Mouse (Mus musculus): ENCODE measurements around the gene Abhd13. TPM values are rescaled to one million over a fixed set of nuclear protein-coding genes. Genes with fewer than 3 reads are reported as not detected.

Gene Abhd13
- polyA plus RNA-seq (2014; fragmentation: Nextera tagmentation; extraction: Ambion mirVana) = 21.3 and 23.3 TPM in 2 replicates

DNA sequence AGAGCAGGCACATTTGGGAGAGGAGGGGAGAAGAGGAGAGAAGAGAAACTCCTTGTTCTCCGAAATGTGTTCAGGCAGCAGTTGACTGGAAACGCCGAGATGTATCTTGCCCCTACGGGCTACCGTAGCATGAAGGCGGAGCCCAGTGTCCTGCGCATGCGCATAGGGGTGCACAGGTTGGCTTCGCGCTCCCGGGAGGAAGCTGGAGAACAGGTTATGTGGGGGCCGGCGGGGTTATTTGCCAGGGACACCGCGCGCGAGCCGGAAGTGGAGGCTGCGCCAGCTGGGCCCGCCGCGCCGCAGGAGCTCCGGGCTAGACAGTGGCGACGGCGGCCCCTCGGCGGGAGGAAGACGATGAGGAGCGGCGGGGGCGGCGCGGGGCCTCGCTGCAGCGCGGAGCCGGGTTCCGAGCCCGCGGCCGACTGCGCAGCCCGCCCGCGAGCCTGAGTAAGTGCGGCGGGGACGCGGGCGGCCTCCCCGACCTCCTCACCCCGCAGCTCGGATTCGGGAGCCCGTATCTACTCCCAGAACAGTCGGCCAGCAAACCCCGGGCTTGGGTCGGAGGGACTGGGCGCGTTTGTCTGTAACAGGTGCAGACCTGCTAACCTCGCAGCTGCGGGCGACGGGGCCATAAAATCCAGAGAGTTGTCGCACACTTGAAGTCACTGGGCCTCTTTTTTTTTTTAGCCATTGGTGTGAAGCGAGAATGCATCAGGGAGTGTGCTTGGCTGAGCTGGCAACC is at the start of gene Abhd13, which contains the start of gene Lig4:
Gene Abhd13 (plus strand): TSS at position 135 of the 742 bp plus-strand sequence.
Gene Lig4 (minus strand): TSS at position 114 of the 742 bp plus-strand sequence.
- Histone ChIP-seq H3K27me3 (ENCODE audit: control insufficient read depth, insufficient read depth, low read length) (no peaks in the 10 kb centered on the region), H3K27ac (ENCODE audit: low read length) (peak within 1 kb of the TSS; percentile 61; the same call in 1 of the 2 replicates), H3K36me3 (ENCODE audit: control insufficient read depth, insufficient read depth, low read length) (peaks cover 5% of the 10 kb centered on the region), H3K9me3 (ENCODE audit: control insufficient read depth, low read depth, low read length) (no peaks in the 10 kb centered on the region), H3K4me2 (replicated peaks; ENCODE audit: low read depth, low read length) (peak within 1 kb of the TSS; percentile 80), H3K4me3 (ENCODE audit: low read depth, low read length) (peak within 1 kb of the TSS; percentile 76), H3K4me1 (ENCODE audit: control insufficient read depth, insufficient read depth, low read length) (peaks cover 16% of the 10 kb centered on the region), H3K9ac (replicated peaks; ENCODE audit: low read depth, low read length) (peak within 1 kb of the TSS; percentile 70)
- peak; percentile 73 for ATAC-seq (ENCODE audit: insufficient number of reproducible peaks, insufficient read depth, low FRiP score, low read depth)
- WGBS = under 1% methylated on average over 53 of the region's 68 CpGs

DNA sequence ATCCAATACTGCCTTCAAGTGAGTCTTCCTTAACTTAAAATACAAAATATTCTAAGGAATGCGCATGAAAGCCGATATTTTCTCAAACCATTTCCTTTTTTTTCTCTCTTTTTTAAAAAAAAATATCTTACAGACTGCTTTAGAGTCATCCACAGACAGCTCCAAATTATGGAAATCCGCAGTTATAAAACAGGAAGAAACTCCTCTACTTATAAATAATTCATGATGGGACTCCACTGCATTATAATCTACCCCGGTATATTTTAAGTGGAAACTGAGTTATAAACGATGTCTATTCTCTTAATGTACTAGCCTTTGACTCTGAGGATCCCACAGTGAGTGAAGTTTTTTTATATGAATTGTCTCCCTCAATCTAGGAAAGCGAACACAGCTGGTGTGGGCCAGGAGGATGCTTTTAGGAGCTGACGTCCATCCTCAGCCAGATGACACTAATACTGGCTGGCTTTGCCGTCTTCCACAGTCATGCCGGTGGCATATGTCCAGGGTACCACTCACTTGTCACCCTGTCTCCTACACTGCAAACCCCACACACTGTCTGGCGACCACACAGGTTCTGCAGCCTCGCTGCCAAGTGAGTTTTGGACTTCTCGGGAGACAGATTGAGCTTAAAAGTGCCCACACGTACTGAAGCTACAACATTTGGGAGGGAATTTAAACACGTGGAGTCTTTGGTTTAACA is 47.6 kb upstream of the Abhd13 start:
- H3K36me3 ChIP-seq (ENCODE audit: control insufficient read depth, insufficient read depth, low read length) = no peaks in the 10 kb centered on the region
- H3K9ac ChIP-seq (replicated peaks; ENCODE audit: low read depth, low read length) = no peak overlapping the region
- no peak for ATAC-seq (ENCODE audit: insufficient number of reproducible peaks, insufficient read depth, low FRiP score, low read depth)
- H3K27ac ChIP-seq (ENCODE audit: low read length) = no peak overlapping the region
- H3K4me1 ChIP-seq (ENCODE audit: control insufficient read depth, insufficient read depth, low read length) = no peaks in the 10 kb centered on the region
- H3K9me3 ChIP-seq (ENCODE audit: control insufficient read depth, low read depth, low read length) = no peaks in the 10 kb centered on the region
- H3K27me3 ChIP-seq (ENCODE audit: control insufficient read depth, insufficient read depth, low read length) = no peaks in the 10 kb centered on the region
- no peak overlapping the region for H3K4me2 ChIP-seq (replicated peaks; ENCODE audit: low read depth, low read length)
- 67% methylated on average over 14 of the region's 14 CpGs for WGBS
- H3K4me3 ChIP-seq (ENCODE audit: low read depth, low read length) = no peak overlapping the region

- ATAC-seq (ENCODE audit: insufficient number of reproducible peaks, insufficient read depth, low FRiP score, low read depth) = no peak
- Histone ChIP-seq H3K36me3 (ENCODE audit: control insufficient read depth, insufficient read depth, low read length) (no peaks in the 10 kb centered on the region), H3K4me2 (replicated peaks; ENCODE audit: low read depth, low read length) (no peak overlapping the region), H3K9ac (replicated peaks; ENCODE audit: low read depth, low read length) (no peak overlapping the region), H3K27me3 (ENCODE audit: control insufficient read depth, insufficient read depth, low read length) (no peaks in the 10 kb centered on the region), H3K4me3 (ENCODE audit: low read depth, low read length) (no peak overlapping the region), H3K4me1 (ENCODE audit: control insufficient read depth, insufficient read depth, low read length) (no peaks in the 10 kb centered on the region), H3K27ac (ENCODE audit: low read length) (no peak overlapping the region), H3K9me3 (ENCODE audit: control insufficient read depth, low read depth, low read length) (no peaks in the 10 kb centered on the region)
These were observed 44.8 kb upstream of the Abhd13 start for GRCm38 (mm10) chr8:9932711-9933110.

DNA sequence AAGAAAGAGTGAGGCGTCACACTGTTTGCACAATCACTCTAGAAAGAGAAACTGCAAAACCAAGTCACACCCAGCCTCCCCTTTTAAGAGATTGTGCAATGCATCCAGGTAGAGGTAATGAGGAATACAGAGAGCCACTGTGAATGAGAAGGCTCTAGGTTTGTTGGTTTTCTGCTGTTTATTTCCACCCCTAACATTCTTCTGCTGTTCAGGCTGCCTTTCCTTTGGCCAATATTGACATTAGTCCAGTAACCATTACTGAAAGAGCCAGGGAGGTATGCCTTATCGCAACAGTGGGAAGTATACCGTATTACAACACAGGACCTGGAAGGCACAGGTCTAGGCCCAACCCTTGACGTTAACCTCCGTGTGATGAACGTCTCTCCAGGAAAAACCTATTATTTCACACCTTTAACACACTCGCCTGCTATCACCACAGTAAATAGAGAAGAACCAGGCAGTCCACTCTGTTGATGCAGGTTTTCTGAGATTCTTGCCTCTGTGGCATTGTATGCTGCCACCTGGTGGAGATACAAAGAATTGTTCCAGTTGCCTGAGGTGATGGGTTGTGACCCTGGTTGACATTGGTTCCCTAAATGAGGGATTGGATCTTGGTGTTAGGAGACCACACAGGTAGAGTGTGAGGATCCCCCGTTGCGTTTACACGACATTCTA is 42.5 kb upstream of the Abhd13 start:
- H3K27me3 ChIP-seq (ENCODE audit: control insufficient read depth, insufficient read depth, low read length) = no peaks in the 10 kb centered on the region
- H3K4me3 ChIP-seq (ENCODE audit: low read depth, low read length) = no peak overlapping the region
- peak overlapping the region; percentile 76; the same call in 1 of the 2 replicates for H3K27ac ChIP-seq (ENCODE audit: low read length)
- no peaks in the 10 kb centered on the region for H3K4me1 ChIP-seq (ENCODE audit: control insufficient read depth, insufficient read depth, low read length)
- H3K9ac ChIP-seq (replicated peaks; ENCODE audit: low read depth, low read length) = no peak overlapping the region
- H3K36me3 ChIP-seq (ENCODE audit: control insufficient read depth, insufficient read depth, low read length) = no peaks in the 10 kb centered on the region
- ATAC-seq (ENCODE audit: insufficient number of reproducible peaks, insufficient read depth, low FRiP score, low read depth) = peak; percentile 95
- H3K4me2 ChIP-seq (replicated peaks; ENCODE audit: low read depth, low read length) = no peak overlapping the region
- no peaks in the 10 kb centered on the region for H3K9me3 ChIP-seq (ENCODE audit: control insufficient read depth, low read depth, low read length)
- WGBS = 24% methylated on average over 10 of the region's 10 CpGs

- Histone ChIP-seq H3K27ac (ENCODE audit: low read length) (no peak overlapping the region), H3K4me1 (ENCODE audit: control insufficient read depth, insufficient read depth, low read length) (no peaks in the 10 kb centered on the region), H3K9me3 (ENCODE audit: control insufficient read depth, low read depth, low read length) (no peaks in the 10 kb centered on the region), H3K4me2 (replicated peaks; ENCODE audit: low read depth, low read length) (no peak overlapping the region), H3K9ac (replicated peaks; ENCODE audit: low read depth, low read length) (no peak overlapping the region), H3K4me3 (ENCODE audit: low read depth, low read length) (no peak overlapping the region), H3K36me3 (ENCODE audit: control insufficient read depth, insufficient read depth, low read length) (no peaks in the 10 kb centered on the region), H3K27me3 (ENCODE audit: control insufficient read depth, insufficient read depth, low read length) (no peaks in the 10 kb centered on the region)
- 64% methylated on average over 7 of the region's 7 CpGs for WGBS
- ATAC-seq (ENCODE audit: insufficient number of reproducible peaks, insufficient read depth, low FRiP score, low read depth) = no peak
These were observed 41.9 kb upstream of the Abhd13 start for GRCm38 (mm10) chr8:9935574-9935973.

- Histone ChIP-seq H3K9me3 (ENCODE audit: control insufficient read depth, low read depth, low read length) (no peaks in the 10 kb centered on the region), H3K36me3 (ENCODE audit: control insufficient read depth, insufficient read depth, low read length) (no peaks in the 10 kb centered on the region), H3K27ac (ENCODE audit: low read length) (no peak overlapping the region), H3K27me3 (ENCODE audit: control insufficient read depth, insufficient read depth, low read length) (no peaks in the 10 kb centered on the region), H3K4me3 (ENCODE audit: low read depth, low read length) (no peak overlapping the region), H3K4me1 (ENCODE audit: control insufficient read depth, insufficient read depth, low read length) (no peaks in the 10 kb centered on the region), H3K4me2 (replicated peaks; ENCODE audit: low read depth, low read length) (no peak overlapping the region), H3K9ac (replicated peaks; ENCODE audit: low read depth, low read length) (no peak overlapping the region)
- ATAC-seq (ENCODE audit: insufficient number of reproducible peaks, insufficient read depth, low FRiP score, low read depth) = no peak
- 57% methylated on average over 10 of the region's 10 CpGs for WGBS
These were observed 28.2 kb upstream of the Abhd13 start for GRCm38 (mm10) chr8:9949134-9949890.

- H3K9me3 ChIP-seq (ENCODE audit: control insufficient read depth, low read depth, low read length) = no peaks in the 10 kb centered on the region
- H3K4me1 ChIP-seq (ENCODE audit: control insufficient read depth, insufficient read depth, low read length) = no peaks in the 10 kb centered on the region
- peak overlapping the region; percentile 39; the same call in 1 of the 2 replicates for H3K27ac ChIP-seq (ENCODE audit: low read length)
- H3K36me3 ChIP-seq (ENCODE audit: control insufficient read depth, insufficient read depth, low read length) = no peaks in the 10 kb centered on the region
- H3K4me3 ChIP-seq (ENCODE audit: low read depth, low read length) = no peak overlapping the region
- 0 out of 2 replicates have a peak, but pooled peaks have one; percentile 64 for ATAC-seq (ENCODE audit: insufficient number of reproducible peaks, insufficient read depth, low FRiP score, low read depth)
- H3K27me3 ChIP-seq (ENCODE audit: control insufficient read depth, insufficient read depth, low read length) = no peaks in the 10 kb centered on the region
- 38% methylated on average over 4 of the region's 4 CpGs for WGBS
- H3K4me2 ChIP-seq (replicated peaks; ENCODE audit: low read depth, low read length) = no peak overlapping the region
- H3K9ac ChIP-seq (replicated peaks; ENCODE audit: low read depth, low read length) = no peak overlapping the region
These were observed 19.2 kb upstream of the Abhd13 start for GRCm38 (mm10) chr8:9958338-9958737.

DNA sequence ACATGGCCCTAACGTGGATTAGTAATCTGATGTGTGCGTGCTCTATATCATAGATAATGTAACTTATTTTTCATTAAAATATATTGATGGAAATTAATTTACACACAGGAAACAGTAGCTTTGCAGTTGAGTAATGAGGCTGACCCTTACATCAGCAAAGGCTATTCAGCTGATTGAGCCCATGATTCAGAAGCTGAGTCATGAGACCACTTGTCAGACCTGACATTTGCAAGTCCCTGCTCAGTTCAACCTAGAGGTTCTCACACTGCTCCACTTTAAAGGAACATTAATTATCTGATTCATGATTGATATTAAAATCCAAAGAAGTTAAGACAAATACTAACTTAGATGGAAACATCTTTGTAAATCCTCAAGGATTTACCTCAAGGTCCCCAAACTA is 17.6 kb upstream of the Abhd13 start:
- no peak overlapping the region for H3K4me2 ChIP-seq (replicated peaks; ENCODE audit: low read depth, low read length)
- no peak overlapping the region for H3K9ac ChIP-seq (replicated peaks; ENCODE audit: low read depth, low read length)
- H3K4me1 ChIP-seq (ENCODE audit: control insufficient read depth, insufficient read depth, low read length) = no peaks in the 10 kb centered on the region
- 84% methylated on average over 2 of the region's 2 CpGs for WGBS
- no peak overlapping the region for H3K27ac ChIP-seq (ENCODE audit: low read length)
- no peak for ATAC-seq (ENCODE audit: insufficient number of reproducible peaks, insufficient read depth, low FRiP score, low read depth)
- H3K27me3 ChIP-seq (ENCODE audit: control insufficient read depth, insufficient read depth, low read length) = no peaks in the 10 kb centered on the region
- no peak overlapping the region for H3K4me3 ChIP-seq (ENCODE audit: low read depth, low read length)
- no peaks in the 10 kb centered on the region for H3K9me3 ChIP-seq (ENCODE audit: control insufficient read depth, low read depth, low read length)
- no peaks in the 10 kb centered on the region for H3K36me3 ChIP-seq (ENCODE audit: control insufficient read depth, insufficient read depth, low read length)
